Mouse (Mus musculus) midbrain, embryonic 13.5 days (tissue): ENCODE measurements around the gene Jph3. TPM values are rescaled to one million over a fixed set of nuclear protein-coding genes. Genes with fewer than 3 reads are reported as not detected.

ENCODE experiments used
- ATAC-seq: fragments of 200-750 bp; cut with Nextera tagmentation; 2 replicates; pipeline ENCODE4 v1.8.0; 2017; ENCODE audit warnings: mild to moderate bottlenecking, moderate TSS enrichment, moderate library complexity
- H3K27ac ChIP-seq: fragments of 300-500 bp; sonication (generic); 2 replicates; pipeline ENCODE4 v1.5.1; 2015; ENCODE audit warnings: inconsistent platforms, mild to moderate bottlenecking, moderate library complexity
- H3K27me3 ChIP-seq: fragments of 300-500 bp; sonication (generic); 2 replicates; pipeline ENCODE4 v1.6.1; 2015; ENCODE audit warnings: mild to moderate bottlenecking, inconsistent platforms
- H3K36me3 ChIP-seq: fragments of 300-500 bp; sonication (generic); 2 replicates; pipeline ENCODE4 v1.6.1; 2015; ENCODE audit warnings: mild to moderate bottlenecking, inconsistent platforms
- H3K4me1 ChIP-seq: fragments of 300-500 bp; sonication (generic); replicated peaks from 2 replicates; pipeline ENCODE4 v1.6.1; 2015; ENCODE audit warnings: inconsistent platforms
- H3K4me2 ChIP-seq: fragments of 300-500 bp; sonication (generic); replicated peaks from 2 replicates; pipeline ENCODE4 v1.6.1; 2015; ENCODE audit warnings: moderate library complexity, mild to moderate bottlenecking, inconsistent platforms
- H3K4me3 ChIP-seq: fragments of 300-500 bp; sonication (generic); replicated peaks from 2 replicates; pipeline ENCODE4 v1.5.1; 2015; ENCODE audit warnings: mild to moderate bottlenecking, inconsistent platforms
- H3K9ac ChIP-seq: fragments of 300-500 bp; sonication (generic); replicated peaks from 2 replicates; pipeline ENCODE4 v1.6.1; 2015; ENCODE audit warnings: mild to moderate bottlenecking, inconsistent platforms
- H3K9me3 ChIP-seq: fragments of 300-500 bp; sonication (generic); 2 replicates; pipeline ENCODE4 v1.6.1; 2016; ENCODE audit warnings: mild to moderate bottlenecking, inconsistent platforms
- WGBS: fragments of 180-500 bp; shearing (Covaris S2); methylation state at CpG from one replicate; pipeline ENCODE4 v1.1.7; 2015; 5-methylcytosine and 5-hydroxymethylcytosine counted together
- polyA plus RNA-seq: library from polyadenylated mRNA; unstranded; fragments of >200 nt; fragmentation: Nextera tagmentation; extraction: Ambion mirVana; gene quantifications from 2 replicates; pipeline ENCODE4 v1.2.1, GENCODE M21; 2015

Jph3 gene
- polyA plus RNA-seq, 1 experiment from 2014 or later = 65.4 TPM

DNA sequence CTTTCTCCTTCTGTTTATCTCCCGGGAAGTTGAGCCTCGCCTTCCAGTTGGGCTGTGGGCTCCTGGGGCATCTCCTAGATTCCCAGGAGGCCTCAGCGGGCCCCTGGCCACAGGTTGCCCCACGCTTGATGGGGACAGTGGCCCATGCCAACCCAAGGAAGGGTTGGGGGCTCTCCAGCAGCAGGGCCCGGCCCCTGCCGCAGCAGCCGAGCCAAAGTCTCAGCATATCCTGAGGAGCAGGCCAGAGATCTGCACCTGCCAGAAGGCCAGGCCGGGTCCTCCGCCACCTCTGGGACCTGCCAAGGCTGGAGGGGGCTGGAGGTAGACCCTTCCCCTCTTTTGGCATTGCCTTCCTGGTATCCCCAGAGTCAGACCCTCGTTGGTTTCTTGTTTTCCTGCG is 1.6 kb downstream of the Jph3 start:
- ATAC-seq = peak; percentile 51
- H3K4me1 ChIP-seq = peaks cover 39% of the 10 kb centered on the region
- no peaks in the 10 kb centered on the region for H3K36me3 ChIP-seq
- peaks cover 3% of the 10 kb centered on the region; the same call in 1 of the 2 replicates for H3K9me3 ChIP-seq
- 2% methylated on average over 11 of the region's 11 CpGs for whole genome bisulfite sequencing
- peaks cover 59% of the 10 kb centered on the region for H3K27me3 ChIP-seq
- H3K27ac ChIP-seq = peak overlapping the region; percentile 57
- peak overlapping the region; percentile 68 for H3K4me3 ChIP-seq
- H3K4me2 ChIP-seq = peak overlapping the region; percentile 86
- H3K9ac ChIP-seq = peak overlapping the region; percentile 73

GRCm38 (mm10) chr8:121731471-121732333 is 2.3 kb downstream of the Jph3 start:
- H3K36me3 ChIP-seq = no peaks in the 10 kb centered on the region
- H3K4me1 ChIP-seq = peaks cover 41% of the 10 kb centered on the region
- peak overlapping the region; percentile 86 for H3K4me2 ChIP-seq
- H3K4me3 ChIP-seq = peak overlapping the region; percentile 68
- ATAC-seq = peak; percentile 31; the same call in 1 of the 2 replicates
- 5% methylated on average over 26 of the region's 26 CpGs for WGBS
- H3K27ac ChIP-seq = peak overlapping the region; percentile 57
- H3K9ac ChIP-seq = peak overlapping the region; percentile 73
- peaks cover 3% of the 10 kb centered on the region; the same call in 1 of the 2 replicates for H3K9me3 ChIP-seq
- H3K27me3 ChIP-seq = peaks cover 59% of the 10 kb centered on the region

DNA sequence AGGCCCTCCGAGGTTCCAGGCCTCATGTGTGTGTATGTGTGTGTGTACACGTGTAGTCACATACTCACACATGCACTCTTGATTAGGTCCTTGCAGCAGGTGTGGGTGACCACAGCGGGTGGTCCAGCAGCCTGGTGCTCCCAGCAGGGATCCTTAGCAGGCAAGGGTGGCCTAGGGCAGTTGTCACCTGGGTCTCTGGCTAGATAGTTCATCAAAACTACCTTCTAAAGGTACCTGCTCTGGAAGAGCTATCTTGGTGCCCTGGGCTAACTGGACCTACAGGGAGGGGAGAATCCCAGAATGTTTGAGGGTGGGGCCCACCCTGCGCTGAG is 2.9 kb downstream of the Jph3 start:
- H3K4me1 ChIP-seq = peaks cover 41% of the 10 kb centered on the region
- H3K27ac ChIP-seq = no peak overlapping the region
- ATAC-seq = no peak
- peaks cover 58% of the 10 kb centered on the region for H3K27me3 ChIP-seq
- peak overlapping the region; percentile 68 for H3K4me3 ChIP-seq
- H3K36me3 ChIP-seq = no peaks in the 10 kb centered on the region
- peak overlapping the region; percentile 73 for H3K9ac ChIP-seq
- peaks cover 2% of the 10 kb centered on the region; the same call in 1 of the 2 replicates for H3K9me3 ChIP-seq
- 53% methylated on average over 4 of the region's 4 CpGs for WGBS
- peak overlapping the region; percentile 86 for H3K4me2 ChIP-seq

DNA sequence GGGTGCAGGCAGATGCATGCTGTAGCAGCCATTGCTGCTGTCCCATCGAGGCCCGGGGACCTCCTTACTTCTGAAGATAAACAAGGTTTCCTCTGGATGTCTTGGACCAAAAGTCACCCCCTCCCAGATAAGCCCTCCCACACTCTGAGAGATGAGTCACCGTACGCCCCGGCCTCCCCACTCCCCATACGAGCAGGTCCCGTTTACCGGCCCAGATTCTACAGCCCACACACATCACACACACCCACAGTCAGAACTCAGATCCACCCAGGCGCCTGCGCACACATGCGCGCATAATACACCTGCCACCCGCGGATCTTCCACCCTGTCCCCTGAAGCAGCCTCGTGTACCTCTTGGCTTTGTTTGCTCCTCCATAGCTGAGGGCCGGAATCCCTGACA is 4.8 kb downstream of the Jph3 start:
- Histone ChIP-seq H3K4me2 (no peak overlapping the region), H3K9me3 (no peaks in the 10 kb centered on the region)
- WGBS = 89% methylated on average over 16 of the region's 16 CpGs

GRCm38 (mm10) chr8:121736236-121736635 is 6.8 kb downstream of the Jph3 start:
- peaks cover 25% of the 10 kb centered on the region for H3K27me3 ChIP-seq
- no peaks in the 10 kb centered on the region for H3K36me3 ChIP-seq
- WGBS = 18% methylated on average over 7 of the region's 7 CpGs
- no peak overlapping the region for H3K4me3 ChIP-seq
- no peak overlapping the region for H3K27ac ChIP-seq
- H3K4me2 ChIP-seq = no peak overlapping the region
- no peak for ATAC-seq
- no peaks in the 10 kb centered on the region for H3K9me3 ChIP-seq
- no peak overlapping the region for H3K9ac ChIP-seq
- H3K4me1 ChIP-seq = peaks cover 29% of the 10 kb centered on the region

More for the DNA sequence above, 4.8 kb downstream of the Jph3 start:
- ATAC-seq = no peak
- Histone ChIP-seq H3K4me3 (no peak overlapping the region), H3K4me1 (peaks cover 41% of the 10 kb centered on the region), H3K9ac (no peak overlapping the region), H3K36me3 (no peaks in the 10 kb centered on the region), H3K27me3 (peaks cover 39% of the 10 kb centered on the region), H3K27ac (no peak overlapping the region)

DNA sequence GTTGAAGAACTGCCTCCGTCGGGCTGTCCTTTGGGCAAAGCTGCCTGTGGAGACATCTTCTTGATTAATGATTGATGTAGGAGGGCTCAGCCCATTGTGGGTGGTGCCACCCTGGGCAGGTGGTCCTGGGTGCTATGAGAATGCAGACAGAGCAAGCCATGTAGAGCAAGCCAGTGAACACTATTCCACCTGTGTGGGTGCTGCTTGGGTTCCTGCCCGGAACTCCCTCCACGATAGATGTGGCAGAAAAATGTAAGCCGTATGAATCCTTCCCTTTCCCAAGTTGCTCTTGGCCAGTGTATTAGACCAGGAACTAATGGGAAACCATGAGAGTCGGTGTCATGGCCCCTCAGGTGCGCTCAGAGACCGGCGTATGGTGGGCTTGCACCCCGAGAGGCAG is 11.3 kb downstream of the Jph3 start:
- no peaks in the 10 kb centered on the region for H3K27me3 ChIP-seq
- 0 out of 2 replicates have a peak, but pooled peaks cover 2% of the 10 kb centered on the region for H3K4me1 ChIP-seq
- ATAC-seq = no peak
- 92% methylated on average over 10 of the region's 10 CpGs for WGBS
- H3K36me3 ChIP-seq = no peaks in the 10 kb centered on the region
- no peaks in the 10 kb centered on the region for H3K9me3 ChIP-seq
- no peak overlapping the region for H3K4me3 ChIP-seq
- no peak overlapping the region for H3K9ac ChIP-seq
- H3K4me2 ChIP-seq = no peak overlapping the region
- H3K27ac ChIP-seq = no peak overlapping the region

GRCm38 (mm10) chr8:121749501-121749900 is 20.1 kb downstream of the Jph3 start:
- H3K9me3 ChIP-seq = no peaks in the 10 kb centered on the region; the same call in 1 of the 2 replicates
- peaks cover 19% of the 10 kb centered on the region for H3K36me3 ChIP-seq
- H3K4me2 ChIP-seq = no peak overlapping the region
- H3K27me3 ChIP-seq = no peaks in the 10 kb centered on the region; the same call in 1 of the 2 replicates
- no peaks in the 10 kb centered on the region for H3K4me1 ChIP-seq
- H3K4me3 ChIP-seq = no peak overlapping the region
- H3K9ac ChIP-seq = no peak overlapping the region
- ATAC-seq = no peak
- WGBS = 86% methylated on average over 9 of the region's 9 CpGs
- no peak overlapping the region for H3K27ac ChIP-seq

DNA sequence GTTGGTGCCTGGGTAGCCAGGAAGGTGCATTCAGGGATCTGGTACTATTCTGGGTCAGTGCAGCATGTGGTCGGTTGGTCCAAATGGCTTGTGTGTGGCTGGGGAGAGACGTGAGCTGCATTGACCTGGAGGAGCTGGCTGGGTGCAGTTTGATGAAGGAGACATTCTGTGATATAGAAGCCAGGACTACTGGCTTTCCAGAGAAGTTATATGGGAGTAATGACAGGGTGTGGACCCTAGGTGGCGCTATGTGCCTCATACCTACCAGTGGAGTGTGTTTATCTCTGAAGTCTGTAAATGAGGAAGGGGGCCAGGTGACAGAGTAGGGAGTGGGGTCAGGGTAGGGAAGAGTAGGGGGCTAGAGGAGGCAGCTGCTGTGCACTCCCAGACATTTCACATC is 21.1 kb downstream of the Jph3 start:
- no peak for ATAC-seq
- H3K4me2 ChIP-seq = no peak overlapping the region
- H3K9me3 ChIP-seq = no peaks in the 10 kb centered on the region; the same call in 1 of the 2 replicates
- H3K27me3 ChIP-seq = no peaks in the 10 kb centered on the region; the same call in 1 of the 2 replicates
- H3K27ac ChIP-seq = no peak overlapping the region
- H3K9ac ChIP-seq = no peak overlapping the region
- H3K4me3 ChIP-seq = no peak overlapping the region
- 41% methylated on average over 3 of the region's 3 CpGs for WGBS
- no peaks in the 10 kb centered on the region; the same call in 1 of the 2 replicates for H3K4me1 ChIP-seq
- H3K36me3 ChIP-seq = peaks cover 19% of the 10 kb centered on the region

DNA sequence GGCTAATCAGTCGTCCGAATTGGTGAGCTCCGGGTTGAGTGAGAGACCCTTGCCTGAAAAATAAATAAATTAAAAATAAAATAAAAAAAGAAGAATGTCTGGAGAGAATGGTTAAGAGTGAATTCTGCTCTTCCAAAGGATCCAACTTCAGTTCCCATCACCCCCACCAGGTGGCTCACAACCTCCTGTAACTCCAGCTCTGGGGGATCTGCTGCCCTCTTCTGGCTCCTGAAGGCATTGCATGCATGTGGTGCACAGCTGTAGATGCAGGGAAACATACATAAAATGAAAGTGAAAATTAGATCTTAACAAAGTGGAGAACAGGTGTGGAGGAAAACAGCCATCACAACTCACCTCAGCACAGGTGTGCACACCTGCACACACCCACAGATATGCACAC is 22.0 kb downstream of the Jph3 start:
- H3K9ac ChIP-seq = no peak overlapping the region
- H3K4me2 ChIP-seq = no peak overlapping the region
- no peaks in the 10 kb centered on the region; the same call in 1 of the 2 replicates for H3K9me3 ChIP-seq
- no peak overlapping the region for H3K27ac ChIP-seq
- ATAC-seq = no peak
- H3K36me3 ChIP-seq = peaks cover 19% of the 10 kb centered on the region
- 25% methylated on average over 3 of the region's 3 CpGs for WGBS
- no peak overlapping the region for H3K4me3 ChIP-seq
- H3K4me1 ChIP-seq = no peaks in the 10 kb centered on the region; the same call in 1 of the 2 replicates
- no peaks in the 10 kb centered on the region; the same call in 1 of the 2 replicates for H3K27me3 ChIP-seq

- H3K4me2 ChIP-seq = no peak overlapping the region
- no peak overlapping the region for H3K27ac ChIP-seq
- H3K4me1 ChIP-seq = peaks cover 11% of the 10 kb centered on the region; the same call in 1 of the 2 replicates
- H3K36me3 ChIP-seq = peaks cover 17% of the 10 kb centered on the region
- no peak overlapping the region for H3K4me3 ChIP-seq
- H3K27me3 ChIP-seq = no peaks in the 10 kb centered on the region; the same call in 1 of the 2 replicates
- H3K9ac ChIP-seq = no peak overlapping the region
- ATAC-seq = no peak
- 78% methylated on average over 12 of the region's 12 CpGs for WGBS
- H3K9me3 ChIP-seq = no peaks in the 10 kb centered on the region
Observed at GRCm38 (mm10) chr8:121758470-121758869, 29.0 kb downstream of the Jph3 start.

- H3K36me3 ChIP-seq = 0 out of 2 replicates have a peak, but pooled peaks cover 8% of the 10 kb centered on the region
- no peaks in the 10 kb centered on the region; the same call in 1 of the 2 replicates for H3K27me3 ChIP-seq
- no peak overlapping the region for H3K4me2 ChIP-seq
- peaks cover 15% of the 10 kb centered on the region; the same call in 1 of the 2 replicates for H3K4me1 ChIP-seq
- H3K9me3 ChIP-seq = no peaks in the 10 kb centered on the region
- no peak overlapping the region for H3K27ac ChIP-seq
- 74% methylated on average over 7 of the region's 7 CpGs for WGBS
- H3K4me3 ChIP-seq = no peak overlapping the region
- no peak overlapping the region for H3K9ac ChIP-seq
- ATAC-seq = no peak
Observed at GRCm38 (mm10) chr8:121760484-121760883, 31.1 kb downstream of the Jph3 start.

DNA sequence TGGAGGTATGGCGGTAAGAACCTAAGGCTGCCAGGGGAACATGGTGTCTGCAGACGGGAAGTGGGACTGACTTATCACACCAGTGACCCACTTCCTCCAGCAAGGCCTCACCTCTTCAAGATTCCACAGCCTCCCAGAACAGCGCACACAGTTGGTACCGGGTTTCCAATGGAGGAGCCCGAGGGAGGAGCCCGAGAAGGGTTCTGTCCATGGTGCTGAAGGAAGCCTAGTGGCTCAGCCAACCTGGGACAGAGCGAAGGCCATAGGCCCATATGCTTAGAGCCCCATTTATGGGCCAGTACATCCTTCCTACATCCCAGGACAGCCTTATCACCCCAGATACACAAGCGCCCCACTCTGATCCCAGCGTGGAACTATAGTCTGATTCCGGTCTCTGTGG is 32.1 kb downstream of the Jph3 start:
- no peak for ATAC-seq
- 0 out of 2 replicates have a peak, but pooled peaks cover 8% of the 10 kb centered on the region for H3K36me3 ChIP-seq
- H3K27me3 ChIP-seq = no peaks in the 10 kb centered on the region; the same call in 1 of the 2 replicates
- no peaks in the 10 kb centered on the region for H3K9me3 ChIP-seq
- H3K9ac ChIP-seq = no peak overlapping the region
- 38% methylated on average over 10 of the region's 10 CpGs for WGBS
- H3K4me2 ChIP-seq = no peak overlapping the region
- H3K27ac ChIP-seq = no peak overlapping the region
- H3K4me3 ChIP-seq = no peak overlapping the region
- H3K4me1 ChIP-seq = peaks cover 15% of the 10 kb centered on the region; the same call in 1 of the 2 replicates
